Mouse (Mus musculus) limb, embryonic 14.5 days (tissue): ENCODE measurements around the gene Gnai2. TPM values are rescaled to one million over a fixed set of nuclear protein-coding genes. Genes with fewer than 3 reads are reported as not detected.
A peak's percentile ranks its signal among the peaks of the same experiment; 100 is the strongest.

Experiments
- ATAC-seq: fragments of 200-750 bp; cut with Nextera tagmentation; 2 replicates; pipeline ENCODE4 v1.8.0; 2017; ENCODE audit warnings: low read depth, moderate number of reproducible peaks, moderate TSS enrichment; ENCODE audit not compliant: low FRiP score
- DNase-seq: peaks from one replicate; pipeline ENCODE4 v3.0.0-alpha.2; 2015; ENCODE audit warnings: low spot score
- H3K27ac ChIP-seq: fragments of 300-500 bp; sonication (generic); replicated peaks from 2 replicates; pipeline ENCODE4 v1.5.1; 2014; ENCODE audit warnings: low read depth, mild to moderate bottlenecking, low read length, moderate library complexity, mixed read lengths
- H3K27me3 ChIP-seq: fragments of 300-500 bp; sonication (generic); 2 replicates; pipeline ENCODE4 v1.6.1; 2014; ENCODE audit warnings: low read length, mixed read lengths; ENCODE audit not compliant: control insufficient read depth, insufficient read depth
- H3K36me3 ChIP-seq: fragments of 300-500 bp; sonication (generic); 2 replicates; pipeline ENCODE4 v1.6.1; 2014; ENCODE audit warnings: mild to moderate bottlenecking, low read length, moderate library complexity, mixed read lengths; ENCODE audit not compliant: control insufficient read depth, insufficient read depth
- H3K4me1 ChIP-seq: fragments of 300-500 bp; sonication (generic); 2 replicates; pipeline ENCODE4 v1.6.1; 2014; ENCODE audit warnings: antibody characterized with exemption, low read length, mixed read lengths; ENCODE audit not compliant: control insufficient read depth, insufficient read depth
- H3K4me2 ChIP-seq: fragments of 300-500 bp; sonication (generic); replicated peaks from 2 replicates; pipeline ENCODE4 v1.6.1; 2014; ENCODE audit warnings: low read depth, mild to moderate bottlenecking, low read length, moderate library complexity; ENCODE audit not compliant: severe bottlenecking
- H3K4me3 ChIP-seq: fragments of 300-500 bp; sonication (generic); replicated peaks from 2 replicates; pipeline ENCODE4 v1.5.1; 2014; ENCODE audit warnings: low read length
- H3K9ac ChIP-seq: fragments of 300-500 bp; sonication (generic); 2 replicates; pipeline ENCODE4 v1.6.1; 2014; ENCODE audit warnings: mild to moderate bottlenecking, low read depth, low read length, moderate library complexity; ENCODE audit not compliant: severe bottlenecking
- H3K9me3 ChIP-seq: fragments of 300-500 bp; sonication (generic); 2 replicates; pipeline ENCODE4 v1.6.1; 2016; ENCODE audit warnings: low read length; ENCODE audit not compliant: control insufficient read depth
- POLR2A ChIP-seq: fragments of 200-500 bp; IDR thresholded peaks from 2 replicates; pipeline ENCODE4 v1.8.0; 2012; ENCODE audit warnings: inconsistent platforms, mild to moderate bottlenecking, moderate library complexity, borderline replicate concordance; ENCODE audit not compliant: insufficient read depth, insufficient read length; ENCODE audit errors: extremely low read depth
- WGBS: fragments of 180-500 bp; shearing (Covaris S2); extraction: QIAGEN DNeasy Blood & Tissue Kit; methylation state at CpG from one replicate; pipeline ENCODE4 v1.1.7; 2014; 5-methylcytosine and 5-hydroxymethylcytosine counted together
- polyA plus RNA-seq, 2 experiments: library from polyadenylated mRNA; depleted of rRNA in 1 of 2; stranded (reverse) in 1 of 2; unstranded in 1 of 2; fragments of >200 nt; fragmentation: Nextera tagmentation in 1 of 2; extraction: Ambion mirVana in 1 of 2; gene quantifications; 2 replicates each; pipeline versions ENCODE4 v1.2.1 to v1.2.3; 2012 to 2014

Gene Gnai2
- polyA plus RNA-seq, 2 experiments = 392 to 496 TPM

- no peak for TF ChIP-seq POLR2A
- H3K27ac ChIP-seq = no peak within 1 kb of the TSS
- H3K4me3 ChIP-seq = no peak within 1 kb of the TSS
- no peak within 1 kb of the TSS for H3K4me2 ChIP-seq
- H3K27me3 ChIP-seq = peaks cover 4% of the 10 kb centered on the region; the same call in 1 of the 2 replicates
- no peaks in the 10 kb centered on the region for H3K36me3 ChIP-seq
- 85% methylated on average over 9 of the region's 9 CpGs for WGBS
- no peaks in the 10 kb centered on the region for H3K9me3 ChIP-seq
- ATAC-seq (no peak), DNase-seq (no peak)
- H3K4me1 ChIP-seq = peaks cover 8% of the 10 kb centered on the region
- H3K9ac ChIP-seq = no peak within 1 kb of the TSS
Measured at GRCm38 (mm10) chr9:107669480-107669945, 34.3 kb upstream of the Gnai2 start, which contains the start of gene Slc38a3. Gene Slc38a3 (minus strand): TSS chr9:107669530.

GRCm38 (mm10) chr9:107668916-107669315 is 33.7 kb upstream of the Gnai2 start:
- peaks cover 4% of the 10 kb centered on the region; the same call in 1 of the 2 replicates for H3K27me3 ChIP-seq
- TF ChIP-seq POLR2A = no peak
- no peak overlapping the region for H3K4me2 ChIP-seq
- WGBS = 68% methylated on average over 3 of the region's 3 CpGs
- no peak for DNase-seq
- H3K4me1 ChIP-seq = peaks cover 8% of the 10 kb centered on the region
- no peak overlapping the region for H3K9ac ChIP-seq
- ATAC-seq = no peak
- no peak overlapping the region for H3K27ac ChIP-seq
- H3K9me3 ChIP-seq = no peaks in the 10 kb centered on the region
- no peak overlapping the region for H3K4me3 ChIP-seq
- H3K36me3 ChIP-seq = no peaks in the 10 kb centered on the region

DNA sequence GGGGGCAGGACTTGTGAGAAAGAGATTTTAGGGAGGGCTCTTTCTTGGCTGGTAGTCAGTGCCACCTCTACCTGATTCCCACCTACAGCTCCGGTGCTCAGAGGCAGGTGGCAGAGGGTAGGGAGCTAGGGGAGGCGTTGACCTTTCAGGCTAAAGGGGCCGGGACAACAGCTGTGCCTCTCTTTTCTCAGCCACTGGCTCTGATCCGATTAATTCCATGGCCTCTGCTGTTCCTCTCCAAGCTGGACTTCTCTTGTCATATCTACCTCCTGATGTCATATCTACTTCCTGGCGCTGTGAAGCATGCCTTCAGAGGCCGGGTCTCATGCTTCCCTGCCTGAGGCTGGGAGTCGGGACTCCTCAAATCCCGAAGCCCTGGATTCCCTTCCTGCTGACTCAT is 32.8 kb upstream of the Gnai2 start:
- peaks cover 4% of the 10 kb centered on the region; the same call in 1 of the 2 replicates for H3K27me3 ChIP-seq
- no peaks in the 10 kb centered on the region for H3K9me3 ChIP-seq
- ATAC-seq (no peak), DNase-seq (no peak)
- no peak for TF ChIP-seq POLR2A
- H3K4me2 ChIP-seq = peak overlapping the region; percentile 97; the same call in 1 of the 2 replicates
- no peak overlapping the region for H3K27ac ChIP-seq
- peaks cover 8% of the 10 kb centered on the region for H3K4me1 ChIP-seq
- 47% methylated on average over 8 of the region's 8 CpGs for WGBS
- H3K36me3 ChIP-seq = no peaks in the 10 kb centered on the region
- no peak overlapping the region for H3K4me3 ChIP-seq
- H3K9ac ChIP-seq = no peak overlapping the region

DNA sequence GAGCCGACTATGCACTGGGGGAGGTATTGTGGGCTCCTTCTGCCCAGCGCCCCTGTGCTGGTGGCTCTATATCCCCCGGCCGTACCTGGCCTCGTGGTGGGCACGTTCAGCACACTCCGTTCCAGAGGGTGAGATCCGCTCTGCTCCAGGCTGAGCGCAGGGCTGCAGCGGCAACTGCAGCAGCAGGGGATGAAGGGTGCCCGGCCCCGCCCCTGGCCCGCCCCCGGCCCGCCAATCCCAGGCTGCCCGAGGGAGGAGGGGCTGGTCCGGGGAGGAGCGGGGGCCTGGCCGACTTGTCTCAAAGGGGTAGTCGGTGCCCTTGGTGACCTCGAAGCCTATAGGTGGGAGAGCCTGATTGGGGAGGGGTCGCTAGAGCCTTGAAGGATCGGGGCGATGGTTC is 32.1 kb upstream of the Gnai2 start:
- H3K9ac ChIP-seq = peak overlapping the region; percentile 54
- peak; percentile 87 for ATAC-seq
- no peak overlapping the region for H3K27ac ChIP-seq
- peaks cover 8% of the 10 kb centered on the region for H3K4me1 ChIP-seq
- H3K4me2 ChIP-seq = peak overlapping the region; percentile 97
- no peaks in the 10 kb centered on the region for H3K36me3 ChIP-seq
- H3K27me3 ChIP-seq = peaks cover 4% of the 10 kb centered on the region; the same call in 1 of the 2 replicates
- H3K9me3 ChIP-seq = no peaks in the 10 kb centered on the region
- 2% methylated on average over 21 of the region's 24 CpGs for WGBS
- TF ChIP-seq POLR2A = peak; percentile 70; the same call in 1 of the 2 replicates
- peak overlapping the region; percentile 41 for H3K4me3 ChIP-seq
- DNase-seq = peak; percentile 57

DNA sequence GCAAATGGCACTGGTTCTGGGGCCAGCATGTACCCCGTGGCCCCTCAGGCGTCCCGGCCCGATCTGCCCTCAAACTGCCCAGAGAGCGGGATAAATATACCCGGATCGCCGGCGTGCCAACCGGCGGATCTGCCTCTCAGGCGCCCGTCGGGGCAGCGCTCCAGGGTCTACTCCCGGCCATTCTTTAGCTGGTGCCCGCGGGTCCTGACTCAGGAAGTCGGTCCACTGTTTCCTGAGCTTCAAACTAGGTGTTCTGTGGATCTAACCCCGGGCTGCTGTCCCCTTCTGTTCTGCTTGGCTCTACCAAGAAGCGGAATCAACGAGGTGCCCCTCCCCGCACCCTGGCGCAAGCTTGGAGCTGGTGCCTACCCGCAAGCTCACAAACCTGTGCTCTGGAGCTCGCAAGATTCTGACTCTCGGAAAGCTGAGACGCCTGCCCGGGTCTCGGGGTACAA is 31.6 kb upstream of the Gnai2 start:
- 1% methylated on average over 30 of the region's 30 CpGs for WGBS

More for the DNA sequence above, 31.6 kb upstream of the Gnai2 start:
- H3K4me1 ChIP-seq = peaks cover 8% of the 10 kb centered on the region
- H3K9ac ChIP-seq = peak overlapping the region; percentile 54
- no peaks in the 10 kb centered on the region for H3K36me3 ChIP-seq
- no peak for TF ChIP-seq POLR2A
- DNase-seq (no peak), ATAC-seq (peak; percentile 51)
- peak overlapping the region; percentile 41 for H3K4me3 ChIP-seq
- H3K27me3 ChIP-seq = peaks cover 4% of the 10 kb centered on the region; the same call in 1 of the 2 replicates
- H3K4me2 ChIP-seq = peak overlapping the region; percentile 97
- no peaks in the 10 kb centered on the region for H3K9me3 ChIP-seq
- no peak overlapping the region for H3K27ac ChIP-seq
